Mouse (Mus musculus) spleen, postnatal 14 days (tissue): ENCODE data around the gene Gm29564.
"Not testable (repeated sequence)": the region's sequence is repeated elsewhere in the genome, so short reads cannot be mapped to it uniquely, and the experiment has no call there.

Source experiments
- DNase-seq, 2 experiments: peaks; one replicate each; pipeline ENCODE4 v3.0.0; 2021 to 2022; ENCODE audit warnings: low spot score in 2 of 2

Gm29564 gene

DNA sequence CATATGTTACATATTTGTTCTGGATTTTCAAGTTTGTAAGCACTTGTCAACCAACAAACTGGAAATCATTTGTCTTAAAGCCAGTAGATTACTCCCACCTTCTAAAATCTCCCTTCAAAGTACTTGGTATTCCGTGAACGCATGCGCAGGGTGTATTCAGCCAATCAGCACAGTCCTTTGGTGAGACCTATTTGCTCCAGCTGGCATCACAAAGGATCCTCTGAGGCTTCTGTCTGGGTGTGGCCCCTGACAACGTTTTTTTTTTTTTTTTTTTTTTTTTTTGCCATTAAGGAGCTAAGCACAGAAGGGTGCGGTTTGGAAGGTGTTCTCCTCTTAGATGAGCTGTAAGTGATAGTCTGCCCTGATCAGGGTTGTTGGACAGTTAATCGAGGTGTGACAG lies at the start of gene Gm29564:
Gene Gm29564, plus strand, starts transcription at position 301 of the 400 bp plus-strand sequence.
- not testable (repeated sequence) for DNase-seq
